Mouse (Mus musculus): ENCODE results near the gene Itpr3. TPM values are rescaled to one million over a fixed set of nuclear protein-coding genes. Genes with fewer than 3 reads are reported as not detected.

Gene Itpr3
- polyA plus RNA-seq, 1 experiment from 2014 or later = 3.6 TPM

DNA sequence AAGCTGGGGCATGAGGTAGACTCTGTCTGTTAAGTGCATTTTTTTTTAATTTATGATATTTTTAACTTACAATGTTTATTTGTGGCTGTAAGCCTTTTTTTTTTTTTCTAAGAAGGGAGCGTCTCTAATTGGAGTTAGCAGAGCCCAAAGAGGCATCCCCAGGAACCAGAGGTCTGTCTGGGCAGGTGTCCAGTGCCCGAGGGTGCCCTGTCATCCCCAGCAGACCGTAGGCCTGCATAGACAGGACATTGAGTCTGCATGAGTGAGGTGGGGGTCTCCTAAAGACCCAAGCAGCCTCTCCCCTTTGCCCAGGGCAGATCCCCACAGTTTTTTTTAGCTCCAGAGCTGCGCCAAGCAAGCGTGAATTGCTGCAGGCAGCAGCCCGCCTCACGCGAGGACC is 98.6 kb downstream of the Itpr3 start:
- DNase-seq (ENCODE audit: low spot score) (no peak), ATAC-seq (no peak)
- H3K27ac ChIP-seq (ENCODE audit: low read length) = no peak overlapping the region
- H3K36me3 ChIP-seq (ENCODE audit: insufficient read depth, low read length) = no peaks in the 10 kb centered on the region
- WGBS = 78% methylated on average over 8 of the region's 8 CpGs
- H3K27me3 ChIP-seq (replicated peaks; ENCODE audit: insufficient read depth, low read length) = no peaks in the 10 kb centered on the region
- H3K9me3 ChIP-seq (ENCODE audit: low read length) = no peaks in the 10 kb centered on the region
- TF ChIP-seq EP300 (IDR thresholded peaks at IDR 0.05) (no peak), CTCF (IDR thresholded peaks at IDR 0.05) (no peak)
- no peak overlapping the region for H3K9ac ChIP-seq (replicated peaks; ENCODE audit: low read depth)
- no peak overlapping the region for H3K4me3 ChIP-seq (ENCODE audit: low read depth, low read length)
- H3K4me1 ChIP-seq (ENCODE audit: insufficient read depth, low read depth, low read length) = no peaks in the 10 kb centered on the region
- no peak overlapping the region for H3K4me2 ChIP-seq (replicated peaks; ENCODE audit: low read depth, low read length)

GRCm38 (mm10) chr17:27158439-27158838 is 101.3 kb downstream of the Itpr3 start:
- Histone ChIP-seq H3K27ac (ENCODE audit: low read length) (no peak overlapping the region), H3K36me3 (ENCODE audit: insufficient read depth, low read length) (no peaks in the 10 kb centered on the region), H3K9me3 (ENCODE audit: low read length) (no peaks in the 10 kb centered on the region), H3K9ac (replicated peaks; ENCODE audit: low read depth) (no peak overlapping the region), H3K4me3 (ENCODE audit: low read depth, low read length) (no peak overlapping the region), H3K27me3 (replicated peaks; ENCODE audit: insufficient read depth, low read length) (no peaks in the 10 kb centered on the region), H3K4me2 (replicated peaks; ENCODE audit: low read depth, low read length) (no peak overlapping the region), H3K4me1 (ENCODE audit: insufficient read depth, low read depth, low read length) (no peaks in the 10 kb centered on the region)
- 73% methylated on average over 6 of the region's 6 CpGs for WGBS
- no peak for ATAC-seq
- no peak for DNase-seq (ENCODE audit: low spot score)
- TF ChIP-seq EP300 (IDR thresholded peaks at IDR 0.05) (no peak), CTCF (IDR thresholded peaks at IDR 0.05) (no peak)

GRCm38 (mm10) chr17:27159169-27159568 is 102.1 kb downstream of the Itpr3 start:
- ATAC-seq (no peak), DNase-seq (ENCODE audit: low spot score) (no peak)
- Histone ChIP-seq H3K9ac (replicated peaks; ENCODE audit: low read depth) (no peak overlapping the region), H3K36me3 (ENCODE audit: insufficient read depth, low read length) (no peaks in the 10 kb centered on the region), H3K4me3 (ENCODE audit: low read depth, low read length) (no peak overlapping the region), H3K9me3 (ENCODE audit: low read length) (no peaks in the 10 kb centered on the region), H3K4me2 (replicated peaks; ENCODE audit: low read depth, low read length) (no peak overlapping the region), H3K27me3 (replicated peaks; ENCODE audit: insufficient read depth, low read length) (no peaks in the 10 kb centered on the region), H3K27ac (ENCODE audit: low read length) (no peak overlapping the region), H3K4me1 (ENCODE audit: insufficient read depth, low read depth, low read length) (no peaks in the 10 kb centered on the region)
- TF ChIP-seq EP300 (IDR thresholded peaks at IDR 0.05) (no peak), CTCF (IDR thresholded peaks at IDR 0.05) (no peak)
- WGBS = 67% methylated on average over 7 of the region's 7 CpGs

GRCm38 (mm10) chr17:27160905-27161304 is 103.8 kb downstream of the Itpr3 start:
- Histone ChIP-seq H3K4me3 (ENCODE audit: low read depth, low read length) (no peak overlapping the region), H3K4me1 (ENCODE audit: insufficient read depth, low read depth, low read length) (no peaks in the 10 kb centered on the region), H3K36me3 (ENCODE audit: insufficient read depth, low read length) (no peaks in the 10 kb centered on the region), H3K27ac (ENCODE audit: low read length) (no peak overlapping the region), H3K9ac (replicated peaks; ENCODE audit: low read depth) (no peak overlapping the region), H3K4me2 (replicated peaks; ENCODE audit: low read depth, low read length) (no peak overlapping the region), H3K9me3 (ENCODE audit: low read length) (no peaks in the 10 kb centered on the region), H3K27me3 (replicated peaks; ENCODE audit: insufficient read depth, low read length) (no peaks in the 10 kb centered on the region)
- 52% methylated on average over 4 of the region's 4 CpGs for WGBS
- no peak for TF ChIP-seq EP300 (IDR thresholded peaks at IDR 0.05)
- DNase-seq (ENCODE audit: low spot score) (peak; percentile 57), ATAC-seq (peak; percentile 59)

- TF ChIP-seq EP300 (IDR thresholded peaks at IDR 0.05) (no peak), CTCF (IDR thresholded peaks at IDR 0.05) (peak; percentile 72)
- Histone ChIP-seq H3K27ac (ENCODE audit: low read length) (no peak overlapping the region), H3K9ac (replicated peaks; ENCODE audit: low read depth) (no peak overlapping the region), H3K9me3 (ENCODE audit: low read length) (no peaks in the 10 kb centered on the region), H3K4me2 (replicated peaks; ENCODE audit: low read depth, low read length) (no peak overlapping the region), H3K4me3 (ENCODE audit: low read depth, low read length) (no peak overlapping the region), H3K4me1 (ENCODE audit: insufficient read depth, low read depth, low read length) (no peaks in the 10 kb centered on the region), H3K36me3 (ENCODE audit: insufficient read depth, low read length) (no peaks in the 10 kb centered on the region), H3K27me3 (replicated peaks; ENCODE audit: insufficient read depth, low read length) (no peaks in the 10 kb centered on the region)
- DNase-seq (ENCODE audit: low spot score) = peak; percentile 20
- ATAC-seq = no peak; the same call in 1 of the 2 replicates
- WGBS = 59% methylated on average over 8 of the region's 8 CpGs
These were observed 108.1 kb downstream of the Itpr3 start for GRCm38 (mm10) chr17:27165054-27165773.

DNA sequence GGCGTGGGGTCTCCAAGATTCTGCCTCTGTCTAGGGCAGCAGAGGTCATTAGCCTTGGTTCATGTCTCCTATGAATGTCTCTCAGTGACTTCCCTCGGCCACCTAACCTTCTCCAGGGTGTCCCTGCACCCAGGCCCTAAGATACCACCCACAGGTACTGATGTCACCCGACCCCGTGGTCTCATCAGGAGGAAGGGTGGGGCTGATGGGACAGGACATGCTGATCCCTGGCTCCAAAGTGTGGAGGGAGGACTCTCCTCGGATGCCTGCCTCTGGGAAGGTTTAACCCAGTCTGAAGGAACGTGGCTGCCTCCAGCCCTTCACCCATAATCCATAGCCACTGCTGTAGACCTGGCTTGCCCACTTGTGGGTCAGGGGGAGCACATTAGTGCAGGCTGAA is 109.8 kb downstream of the Itpr3 start:
- no peaks in the 10 kb centered on the region for H3K4me1 ChIP-seq (ENCODE audit: insufficient read depth, low read depth, low read length)
- WGBS = 69% methylated on average over 6 of the region's 6 CpGs
- no peak for TF ChIP-seq EP300 (IDR thresholded peaks at IDR 0.05)
- TF ChIP-seq CTCF (IDR thresholded peaks at IDR 0.05) = no peak
- no peaks in the 10 kb centered on the region for H3K9me3 ChIP-seq (ENCODE audit: low read length)
- no peak overlapping the region for H3K27ac ChIP-seq (ENCODE audit: low read length)
- no peaks in the 10 kb centered on the region for H3K36me3 ChIP-seq (ENCODE audit: insufficient read depth, low read length)
- no peak for DNase-seq (ENCODE audit: low spot score)
- no peak overlapping the region for H3K4me3 ChIP-seq (ENCODE audit: low read depth, low read length)
- H3K4me2 ChIP-seq (replicated peaks; ENCODE audit: low read depth, low read length) = no peak overlapping the region
- ATAC-seq = no peak
- H3K27me3 ChIP-seq (replicated peaks; ENCODE audit: insufficient read depth, low read length) = no peaks in the 10 kb centered on the region
- H3K9ac ChIP-seq (replicated peaks; ENCODE audit: low read depth) = no peak overlapping the region
